Mouse (Mus musculus): ENCODE data around the gene Gatad2a.
A peak's percentile ranks its signal among the peaks of the same experiment; 100 is the strongest.

Gatad2a gene

GRCm38 (mm10) chr8:69935431-69935830, 60.8 kb downstream of the Gatad2a start:
- no peak for DNase-seq

GRCm38 (mm10) chr8:69934582-69934981, 61.6 kb downstream of the Gatad2a start:
- no peak for DNase-seq

DNA sequence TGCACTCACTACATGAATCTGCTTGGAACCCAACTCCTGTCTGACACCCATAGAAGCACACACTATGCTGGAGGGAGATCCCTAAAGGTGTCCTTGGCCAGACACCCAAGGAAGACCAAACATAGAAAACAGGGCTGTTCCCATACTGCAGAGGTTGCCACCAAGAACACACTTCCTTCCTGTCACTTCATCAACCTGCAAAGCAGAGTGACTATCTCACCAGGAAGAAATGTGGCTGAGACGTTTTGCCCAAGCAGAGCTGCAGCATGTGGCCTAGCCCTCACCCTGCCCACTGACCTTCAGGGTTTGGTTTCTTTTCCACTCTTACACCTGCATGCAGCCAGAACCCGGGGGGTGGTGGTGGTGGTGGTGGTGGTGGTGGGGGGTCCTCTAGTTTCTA, 62.4 kb downstream of the Gatad2a start:
- DNase-seq: no peak

- no peak for DNase-seq
Observed at GRCm38 (mm10) chr8:69926901-69927300, 69.3 kb downstream of the Gatad2a start.

DNA sequence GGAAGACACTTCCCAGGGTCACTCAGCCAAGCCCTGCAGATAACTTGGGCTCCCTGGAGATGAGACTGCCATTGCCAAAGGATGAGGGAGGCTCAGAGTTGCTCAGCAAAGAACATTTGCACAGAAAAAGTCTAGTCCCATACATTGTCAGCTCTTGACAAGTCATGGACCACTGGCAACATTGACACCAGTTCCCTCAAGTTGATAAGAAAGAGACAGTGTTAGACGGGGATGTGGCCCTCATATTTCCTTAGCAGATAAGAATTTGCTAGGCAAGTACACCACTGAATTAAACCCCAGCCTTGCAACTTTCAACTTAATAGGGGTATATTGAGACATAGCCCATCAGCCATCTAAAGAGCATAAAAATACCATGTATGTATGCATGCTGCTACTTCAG, 72.2 kb downstream of the Gatad2a start:
- no peak for DNase-seq

DNA sequence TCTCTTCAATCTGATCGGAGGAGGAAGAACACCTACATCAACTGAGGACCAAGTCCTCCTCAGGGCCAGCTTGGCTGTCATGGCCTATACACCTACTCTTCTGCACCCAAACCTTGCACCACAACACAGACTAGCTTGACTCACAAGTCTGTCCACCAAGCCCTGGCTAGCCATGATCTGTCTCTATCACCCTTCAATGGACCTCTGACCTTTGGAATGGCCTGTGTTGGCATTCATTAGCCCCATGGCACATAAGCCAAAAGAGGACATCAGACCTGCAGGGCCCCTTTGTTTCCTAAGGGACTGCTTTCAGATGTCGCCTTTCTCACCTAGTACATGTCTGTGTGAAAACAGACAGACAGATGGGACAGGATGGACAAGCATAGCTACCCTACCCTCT, 75.0 kb downstream of the Gatad2a start:
- DNase-seq: peak; percentile 82

GRCm38 (mm10) chr8:69919876-69920662, 76.1 kb downstream of the Gatad2a start:
- peak; percentile 91 for DNase-seq

DNA sequence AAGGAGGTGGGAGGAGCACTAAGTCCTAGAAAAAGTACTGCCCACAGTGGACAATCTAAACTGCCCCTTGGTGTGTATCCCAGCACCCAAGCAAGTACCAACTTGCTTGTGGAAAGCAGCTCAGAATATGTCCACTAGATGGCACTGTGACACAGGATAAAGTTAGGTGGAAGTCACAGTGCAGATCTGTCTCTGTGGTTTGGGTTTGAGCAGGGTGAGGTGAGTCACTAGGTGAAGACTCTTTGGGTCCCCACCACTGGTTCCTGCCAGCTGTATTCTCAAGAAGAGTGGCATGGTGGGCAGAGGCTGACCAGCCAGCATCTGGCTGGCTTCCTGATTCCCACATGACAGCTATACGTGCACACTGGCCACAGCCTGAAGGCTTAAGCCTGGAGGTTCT, 77.2 kb downstream of the Gatad2a start:
- DNase-seq: peak; percentile 89

GRCm38 (mm10) chr8:69918506-69918905, 77.7 kb downstream of the Gatad2a start:
- DNase-seq: no peak

DNA sequence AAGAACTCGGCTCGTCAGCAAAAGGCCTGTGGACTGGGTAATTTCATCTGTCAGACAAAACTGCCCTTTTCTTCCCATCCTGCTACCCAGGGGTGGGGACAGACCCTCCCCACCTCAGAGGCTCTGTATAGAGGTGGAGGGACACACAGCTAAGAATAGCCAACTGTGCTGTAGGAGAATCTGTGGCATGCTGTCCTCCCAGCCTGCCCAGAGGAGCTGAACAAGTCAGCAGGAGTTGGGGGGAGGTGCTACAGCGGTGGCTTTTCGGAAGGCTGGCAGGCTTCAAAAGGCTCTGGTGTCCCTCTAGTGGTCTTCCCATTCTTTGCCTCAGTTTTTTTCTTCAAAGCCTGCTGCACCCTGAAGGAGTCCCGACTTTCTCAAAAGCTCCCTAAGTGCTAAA, 80.4 kb downstream of the Gatad2a start:
- no peak for DNase-seq

- no peak for DNase-seq
Observed at GRCm38 (mm10) chr8:69914526-69914925, 81.7 kb downstream of the Gatad2a start.

GRCm38 (mm10) chr8:69912478-69913074, 83.6 kb downstream of the Gatad2a start:
- DNase-seq: no peak

DNA sequence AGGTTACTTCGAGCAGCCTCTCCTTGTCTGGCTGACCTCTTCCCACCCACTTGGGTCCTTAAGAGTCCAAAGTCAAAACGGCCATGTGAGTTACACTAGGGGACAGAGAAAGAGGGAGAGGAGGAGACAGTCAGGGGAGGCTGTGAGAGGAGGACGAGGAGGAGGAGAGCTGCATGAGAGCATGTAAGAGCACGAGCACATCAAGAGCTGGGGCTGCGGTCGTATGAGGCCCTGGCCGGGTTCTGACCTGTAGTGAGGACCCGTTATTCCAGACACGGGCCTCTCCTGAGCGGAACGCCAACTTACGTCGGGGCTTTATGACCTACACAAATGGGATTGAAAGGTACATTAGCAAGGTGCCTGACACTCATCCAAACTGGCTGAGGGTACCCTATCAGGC, 84.3 kb downstream of the Gatad2a start:
- no peak for DNase-seq

DNA sequence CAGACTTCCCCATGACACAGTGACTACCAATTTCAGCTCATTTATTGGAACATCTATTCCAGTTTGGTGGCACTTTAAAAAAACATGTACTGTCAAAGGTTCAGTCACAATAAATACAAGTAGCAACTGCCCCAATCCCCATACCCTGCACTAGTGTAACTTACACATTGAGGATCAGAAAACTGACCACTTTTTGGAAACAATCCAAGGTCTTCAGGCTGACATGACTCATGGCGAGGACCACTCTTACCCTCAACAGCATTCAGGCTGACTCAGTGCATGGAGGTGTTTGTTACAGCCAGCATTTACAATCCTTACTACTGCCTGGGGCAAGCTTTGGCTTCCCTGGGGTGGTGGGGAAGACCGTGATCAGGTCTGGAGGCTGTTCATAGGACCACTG, 89.1 kb downstream of the Gatad2a start:
- no peak for DNase-seq

- DNase-seq: no peak
Observed at GRCm38 (mm10) chr8:69906260-69906659, 89.9 kb downstream of the Gatad2a start.

DNA sequence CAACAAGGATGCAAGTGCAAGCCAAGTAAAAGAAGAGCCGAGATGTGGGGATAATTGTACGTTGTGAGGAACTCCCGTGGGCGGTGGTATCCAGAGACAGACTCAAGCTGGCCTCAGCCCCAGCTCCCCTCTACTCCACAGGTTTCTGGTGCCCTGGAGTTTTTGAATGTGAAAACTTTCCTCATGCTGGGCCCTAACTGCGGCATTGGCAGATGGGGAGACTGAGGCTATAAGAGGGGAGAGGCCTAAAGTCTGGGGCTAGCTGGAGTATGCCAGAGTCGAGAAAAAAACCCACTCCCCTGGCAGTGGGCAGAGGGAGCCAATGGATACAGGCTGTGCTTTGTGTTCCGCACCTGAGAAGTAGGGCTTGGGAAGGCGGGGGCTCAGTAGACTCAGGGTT, 92.1 kb downstream of the Gatad2a start:
- DNase-seq: no peak

- peak; percentile 99 for DNase-seq
Observed at GRCm38 (mm10) chr8:69903063-69903542, 93.1 kb downstream of the Gatad2a start.

DNA sequence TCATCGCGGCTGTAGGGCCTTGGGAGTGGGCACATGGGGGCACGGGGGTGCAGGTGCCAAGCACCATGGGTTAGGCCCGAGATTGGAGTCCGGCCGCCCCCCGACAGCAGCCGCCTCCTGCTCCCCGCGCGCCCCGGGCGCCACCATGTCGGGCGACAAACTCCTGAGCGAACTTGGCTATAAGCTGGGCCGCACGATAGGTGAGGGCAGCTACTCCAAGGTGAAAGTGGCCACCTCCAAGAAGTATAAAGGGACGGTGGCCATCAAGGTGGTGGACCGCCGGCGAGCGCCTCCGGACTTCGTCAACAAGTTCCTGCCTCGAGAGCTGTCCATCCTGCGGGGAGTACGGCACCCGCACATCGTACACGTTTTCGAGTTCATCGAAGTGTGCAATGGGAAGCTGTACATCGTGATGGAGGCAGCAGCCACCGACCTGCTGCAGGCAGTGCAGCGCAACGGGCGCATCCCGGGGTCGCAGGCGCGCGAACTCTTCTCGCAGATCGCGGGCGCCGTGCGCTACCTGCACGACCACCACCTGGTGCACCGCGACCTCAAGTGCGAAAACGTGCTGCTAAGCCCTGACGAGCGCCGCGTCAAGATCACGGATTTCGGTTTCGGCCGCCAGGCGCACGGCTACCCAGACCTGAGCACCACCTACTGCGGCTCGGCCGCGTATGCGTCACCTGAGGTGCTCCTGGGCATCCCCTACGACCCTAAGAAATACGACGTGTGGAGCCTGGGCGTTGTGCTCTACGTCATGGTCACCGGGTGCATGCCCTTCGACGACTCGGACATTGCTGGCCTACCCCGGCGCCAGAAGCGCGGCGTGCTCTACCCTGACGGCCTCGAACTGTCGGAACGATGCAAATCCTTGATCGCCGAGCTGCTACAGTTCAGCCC, 93.8 kb downstream of the Gatad2a start, which contains the start of the genes Tssk6, Ndufa13 and Yjefn3:
Gene Tssk6 (plus strand): TSS at position 22 of the 900 bp plus-strand sequence.
Gene Ndufa13 (minus strand): TSS at position 396 of the 900 bp plus-strand sequence.
Gene Yjefn3 (minus strand): TSS at position 550 of the 900 bp plus-strand sequence.
- peak; percentile 54 for DNase-seq

- peak; percentile 98 for DNase-seq
Observed at GRCm38 (mm10) chr8:69901484-69902162, 94.6 kb downstream of the Gatad2a start.

- peak; percentile 33 for DNase-seq
Observed at GRCm38 (mm10) chr8:69900895-69901451, 95.2 kb downstream of the Gatad2a start.

DNA sequence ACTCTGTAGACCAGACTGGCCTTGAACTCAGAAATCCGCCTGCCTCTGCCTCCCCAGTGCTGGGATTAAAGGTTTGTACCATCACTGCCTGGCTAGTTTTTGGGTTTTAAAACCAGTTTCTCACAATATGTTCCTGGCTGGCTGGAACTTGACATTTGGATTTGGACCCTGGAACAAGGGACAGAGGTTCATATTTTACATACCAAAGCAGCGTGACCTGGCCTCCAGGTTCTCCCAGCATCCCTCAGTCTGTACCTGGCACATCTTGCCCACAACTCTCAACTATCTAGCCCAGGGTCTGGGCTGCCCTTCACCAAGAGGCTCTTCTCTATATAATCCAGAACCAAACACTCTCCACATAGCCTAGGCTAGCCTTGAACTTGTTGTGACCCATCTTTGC, 96.3 kb downstream of the Gatad2a start:
- peak; percentile 71 for DNase-seq

DNA sequence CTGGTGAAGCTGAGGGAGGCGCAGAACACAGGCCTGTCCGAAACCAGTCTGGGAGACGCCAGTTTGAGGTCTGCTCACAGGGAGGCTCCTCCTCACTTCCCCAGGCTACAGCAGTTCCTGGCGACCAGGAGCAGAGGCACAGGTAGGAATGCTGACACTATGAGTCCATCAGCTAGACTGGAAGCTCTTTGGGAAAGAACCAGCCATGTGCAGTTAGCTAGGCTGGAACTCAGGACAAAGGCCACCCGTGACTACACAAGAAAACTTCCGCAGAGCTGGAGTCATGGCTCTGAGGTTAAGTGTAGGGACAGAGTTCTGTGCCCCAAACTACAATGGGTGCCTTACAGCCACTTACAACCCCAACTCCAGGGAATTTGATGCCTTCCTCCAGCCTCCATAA, 98.3 kb downstream of the Gatad2a start:
- DNase-seq: peak; percentile 57
